Mouse (Mus musculus): ENCODE measurements at regions not wholly inside any gene's neighbourhood (a gene's known extent, or its start where the extent isn't known, plus 50 kb on each side); places are given as distances from the start of the nearest gene placed in this dataset.

DNA sequence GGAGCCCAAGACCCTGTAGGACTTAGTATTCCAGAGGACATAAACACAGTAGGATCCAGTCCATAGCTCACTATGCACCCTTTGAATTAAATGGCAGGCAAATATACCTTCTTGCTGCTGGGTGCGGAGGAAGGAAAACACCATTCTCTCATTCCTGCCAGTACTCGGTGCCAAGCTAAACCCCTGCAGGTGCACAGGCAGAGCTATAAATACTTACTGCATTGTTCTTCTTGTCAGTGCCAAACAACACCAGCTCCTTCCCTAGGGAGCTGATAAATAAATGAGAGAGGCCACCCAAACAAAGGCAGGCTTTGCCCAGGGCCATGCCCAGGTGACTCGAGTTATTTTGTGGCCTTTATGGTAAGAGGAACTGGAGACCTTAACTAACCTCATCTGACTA, 136.4 kb upstream of the Ntf3 start:
- TF ChIP-seq CTCF (IDR thresholded peaks at IDR 0.05; ENCODE audit: low read depth, low read length) = no peak
- TF ChIP-seq POLR2A (IDR thresholded peaks at IDR 0.05; ENCODE audit: extremely low read depth, insufficient read depth, low read length) = no peak
